Mouse (Mus musculus) lung, postnatal 0 days (tissue): ENCODE measurements around the gene Hebp1. TPM values are rescaled to one million over a fixed set of nuclear protein-coding genes. Genes with fewer than 3 reads are reported as not detected.

Experiments used
- ATAC-seq: fragments of 200-750 bp; cut with Nextera tagmentation; 2 replicates; pipeline ENCODE4 v1.8.0; 2017; ENCODE audit warnings: moderate library complexity
- DNase-seq: peaks from one replicate; pipeline ENCODE4 v3.0.0-alpha.2; 2016; ENCODE audit warnings: low spot score
- H3K27ac ChIP-seq: fragments of 300-500 bp; sonication (generic); 2 replicates; pipeline ENCODE4 v1.5.1; 2014; ENCODE audit warnings: antibody characterized with exemption, mild to moderate bottlenecking, low read length, mixed read lengths
- H3K27me3 ChIP-seq: fragments of 300-500 bp; sonication (generic); replicated peaks from 2 replicates; pipeline ENCODE4 v1.6.1; 2014; ENCODE audit warnings: low read length, mixed read lengths; ENCODE audit not compliant: insufficient read depth
- H3K36me3 ChIP-seq: fragments of 300-500 bp; sonication (generic); 2 replicates; pipeline ENCODE4 v1.6.1; 2014; ENCODE audit warnings: low read length, mixed read lengths; ENCODE audit not compliant: insufficient read depth
- H3K4me1 ChIP-seq: fragments of 300-500 bp; sonication (generic); 2 replicates; pipeline ENCODE4 v1.6.1; 2014; ENCODE audit warnings: antibody characterized with exemption, low read depth, low read length, mixed read lengths; ENCODE audit not compliant: insufficient read depth
- H3K4me2 ChIP-seq: fragments of 300-500 bp; sonication (generic); replicated peaks from 2 replicates; pipeline ENCODE4 v1.6.1; 2014; ENCODE audit warnings: low read depth, mild to moderate bottlenecking, low read length, moderate library complexity, mixed read lengths
- H3K4me3 ChIP-seq: fragments of 300-500 bp; sonication (generic); 2 replicates; pipeline ENCODE4 v1.5.1; 2014; ENCODE audit warnings: low read depth, low read length
- H3K9ac ChIP-seq: fragments of 300-500 bp; sonication (generic); replicated peaks from 2 replicates; pipeline ENCODE4 v1.6.1; 2014; ENCODE audit warnings: low read depth, mild to moderate bottlenecking
- H3K9me3 ChIP-seq: fragments of 300-500 bp; sonication (generic); 2 replicates; pipeline ENCODE4 v1.6.1; 2016; ENCODE audit warnings: low read length, mixed read lengths
- CTCF ChIP-seq: IDR thresholded peaks from 2 replicates; pipeline ENCODE4 v1.5.1; 2016; ENCODE audit warnings: antibody characterized with exemption, mild to moderate bottlenecking
- EP300 ChIP-seq: IDR thresholded peaks from 2 replicates; pipeline ENCODE4 v1.6.1; 2016; ENCODE audit warnings: antibody characterized with exemption, mild to moderate bottlenecking, control low read depth
- WGBS: fragments of 180-500 bp; shearing (Covaris S2); extraction: QIAGEN DNeasy Blood & Tissue Kit; methylation state at CpG from one replicate; pipeline ENCODE4 v1.1.7; 2014; 5-methylcytosine and 5-hydroxymethylcytosine counted together
- polyA plus RNA-seq: library from polyadenylated mRNA; unstranded; fragments of >200 nt; fragmentation: Nextera tagmentation; extraction: Ambion mirVana; gene quantifications from 2 replicates; pipeline ENCODE4 v1.2.1, GENCODE M21; 2015

The Hebp1 gene
- polyA plus RNA-seq, 1 experiment from 2014 or later, result 16.5 TPM

- H3K4me2 ChIP-seq, result no peak overlapping the region
- ATAC-seq, result no peak
- no peak for DNase-seq
These were observed 85.3 kb downstream of the Hebp1 start for GRCm38 (mm10) chr6:135112411-135113113.

GRCm38 (mm10) chr6:135107014-135107413 is 90.8 kb downstream of the Hebp1 start:
- ATAC-seq, result no peak
- no peaks in the 10 kb centered on the region for H3K36me3 ChIP-seq
- H3K27me3 ChIP-seq, result no peaks in the 10 kb centered on the region
- no peaks in the 10 kb centered on the region for H3K9me3 ChIP-seq
- H3K9ac ChIP-seq, result no peak overlapping the region
- H3K27ac ChIP-seq, result no peak overlapping the region
- no peak overlapping the region for H3K4me2 ChIP-seq
- TF ChIP-seq CTCF (no peak), EP300 (no peak)
- WGBS, result 84% methylated on average over 6 of the region's 6 CpGs
- no peak overlapping the region for H3K4me3 ChIP-seq
- H3K4me1 ChIP-seq, result no peaks in the 10 kb centered on the region
- no peak for DNase-seq

More at GRCm38 (mm10) chr6:135112411-135113113, 85.3 kb downstream of the Hebp1 start:
- Histone ChIP-seq H3K4me3 (no peak overlapping the region), H3K4me1 (no peaks in the 10 kb centered on the region), H3K27me3 (no peaks in the 10 kb centered on the region), H3K36me3 (no peaks in the 10 kb centered on the region), H3K27ac (no peak overlapping the region), H3K9me3 (no peaks in the 10 kb centered on the region), H3K9ac (no peak overlapping the region)
- 32% methylated on average over 7 of the region's 7 CpGs for WGBS
- TF ChIP-seq CTCF (no peak), EP300 (no peak)

- Histone ChIP-seq H3K9ac (no peak overlapping the region), H3K4me1 (no peaks in the 10 kb centered on the region), H3K27ac (no peak overlapping the region), H3K4me2 (no peak overlapping the region), H3K27me3 (no peaks in the 10 kb centered on the region), H3K36me3 (no peaks in the 10 kb centered on the region), H3K4me3 (no peak overlapping the region), H3K9me3 (no peaks in the 10 kb centered on the region)
- peak; percentile 32; the same call in 1 of the 2 replicates for ATAC-seq
- DNase-seq, result peak; percentile 48
- WGBS, result 57% methylated on average over 5 of the region's 5 CpGs
- no peak for TF ChIP-seq EP300
- no peak for TF ChIP-seq CTCF
These were observed 95.0 kb downstream of the Hebp1 start for GRCm38 (mm10) chr6:135102736-135103303.

GRCm38 (mm10) chr6:135100787-135101472 is 96.9 kb downstream of the Hebp1 start:
- no peak for TF ChIP-seq EP300
- TF ChIP-seq CTCF, result no peak
- no peaks in the 10 kb centered on the region for H3K27me3 ChIP-seq
- DNase-seq (no peak), ATAC-seq (no peak)
- no peaks in the 10 kb centered on the region for H3K4me1 ChIP-seq
- no peak overlapping the region for H3K4me2 ChIP-seq
- 72% methylated on average over 15 of the region's 15 CpGs for WGBS
- no peaks in the 10 kb centered on the region for H3K9me3 ChIP-seq
- H3K36me3 ChIP-seq, result no peaks in the 10 kb centered on the region
- no peak overlapping the region for H3K9ac ChIP-seq
- H3K4me3 ChIP-seq, result no peak overlapping the region
- H3K27ac ChIP-seq, result no peak overlapping the region

GRCm38 (mm10) chr6:135092798-135093470 is 104.9 kb downstream of the Hebp1 start:
- Histone ChIP-seq H3K27me3 (no peaks in the 10 kb centered on the region), H3K9me3 (no peaks in the 10 kb centered on the region), H3K27ac (no peak overlapping the region), H3K4me3 (no peak overlapping the region), H3K4me1 (no peaks in the 10 kb centered on the region), H3K9ac (no peak overlapping the region), H3K36me3 (no peaks in the 10 kb centered on the region), H3K4me2 (no peak overlapping the region)
- DNase-seq (no peak), ATAC-seq (no peak)
- TF ChIP-seq EP300, result no peak
- TF ChIP-seq CTCF, result no peak
- 90% methylated on average over 12 of the region's 12 CpGs for WGBS

- 62% methylated on average over 4 of the region's 4 CpGs for WGBS
- H3K27me3 ChIP-seq, result no peaks in the 10 kb centered on the region
- peak; percentile 45 for DNase-seq
- no peak overlapping the region for H3K9ac ChIP-seq
- TF ChIP-seq CTCF, result no peak
- no peak for TF ChIP-seq EP300
- H3K27ac ChIP-seq, result no peak overlapping the region
- H3K4me1 ChIP-seq, result no peaks in the 10 kb centered on the region
- no peaks in the 10 kb centered on the region for H3K9me3 ChIP-seq
- H3K4me2 ChIP-seq, result no peak overlapping the region
- H3K36me3 ChIP-seq, result no peaks in the 10 kb centered on the region
- ATAC-seq, result peak; percentile 16; the same call in 1 of the 2 replicates
- no peak overlapping the region for H3K4me3 ChIP-seq
These were observed 107.2 kb downstream of the Hebp1 start for GRCm38 (mm10) chr6:135090661-135091060.
